In genomic region chr17:35222299-35222698, GRCm38 (mm10) we compare ENCODE assay signal across 9 mouse cellular contexts. TPM values are rescaled to one million over a fixed set of nuclear protein-coding genes. Genes with fewer than 3 reads are reported as not detected.
DNase-seq lines count a peak whose midpoint lies in the region; ATAC-seq and TF ChIP-seq lines count a peak whose summit lies in the region.
"Had no signal": no experiment of that assay in that cellular context is flagged by ENCODE, and none has a peak within 500 bp of the region (broad histone marks: within the 10 kb centered on the region; RNA-seq: fewer than 3 reads in every experiment).

No protein-coding gene starts in this region.

- no peaks in the 10 kb centered on the region for H3K4me1 ChIP-seq in limb, embryonic 11.5 days (ENCODE audit: control insufficient read depth, insufficient read depth, low read length)
- H3K4me1 ChIP-seq in limb, embryonic 10.5 days = peaks cover 12% of the 10 kb centered on the region; the same call in 1 of the 2 replicates
- no peaks in the 10 kb centered on the region for H3K4me1 ChIP-seq in midbrain, postnatal 0 days (ENCODE audit: insufficient read depth, low read length)

- no peaks in the 10 kb centered on the region for H3K27me3 ChIP-seq in limb, embryonic 11.5 days (ENCODE audit: control insufficient read depth, insufficient read depth, low read length)
- H3K27me3 ChIP-seq in limb, embryonic 10.5 days (ENCODE audit: low read depth, poor library complexity, severe bottlenecking) = no peaks in the 10 kb centered on the region
- H3K27me3 ChIP-seq in midbrain, postnatal 0 days (ENCODE audit: insufficient read depth, low read length) = no peaks in the 10 kb centered on the region

- no peaks in the 10 kb centered on the region for H3K9me3 ChIP-seq in limb, embryonic 11.5 days (ENCODE audit: control insufficient read depth, low read length)
- H3K9me3 ChIP-seq in limb, embryonic 10.5 days (replicated peaks) = no peaks in the 10 kb centered on the region
- no peaks in the 10 kb centered on the region for H3K9me3 ChIP-seq in midbrain, postnatal 0 days (ENCODE audit: low read length)

- TF ChIP-seq CTCF in midbrain, postnatal 0 days (IDR thresholded peaks at IDR 0.05) = no peak

- no peak overlapping the region for H3K4me3 ChIP-seq in limb, embryonic 11.5 days (ENCODE audit: low read depth, low read length)
- H3K4me3 ChIP-seq in limb, embryonic 10.5 days = no peak overlapping the region
- no peak overlapping the region for H3K4me3 ChIP-seq in midbrain, postnatal 0 days (ENCODE audit: low read depth, low read length)

- no peak overlapping the region for H3K27ac ChIP-seq in limb, embryonic 11.5 days (replicated peaks; ENCODE audit: low read depth, low read length)
- no peak overlapping the region for H3K27ac ChIP-seq in limb, embryonic 10.5 days
- no peak overlapping the region for H3K27ac ChIP-seq in midbrain, postnatal 0 days (ENCODE audit: low read depth, low read length)
- H3K27ac ChIP-seq: hindbrain, postnatal 0 days had no signal

- no peak for DNase-seq in limb, embryonic 11.5 days (ENCODE audit: low spot score)
- no peak for DNase-seq in limb, embryonic 10.5 days (ENCODE audit: low spot score)
- DNase-seq in lung, postnatal 36 days = peak; percentile 63
- DNase-seq in thymus, postnatal 14 days = peak; percentile 78
- DNase-seq in right cerebral cortex, postnatal 36 days (ENCODE audit: low spot score in 2 of 2) = no peak
- DNase-seq in midbrain, postnatal 0 days (ENCODE audit: low spot score) = no peak

- H3K4me2 ChIP-seq in limb, embryonic 11.5 days (ENCODE audit: low read depth, severe bottlenecking) = no peak overlapping the region
- H3K4me2 ChIP-seq in midbrain, postnatal 0 days (ENCODE audit: low read depth, low read length, poor library complexity, severe bottlenecking) = no peak overlapping the region

- WGBS in limb, embryonic 11.5 days = 86% methylated on average over 6 of the region's 6 CpGs
- 83% methylated on average over 6 of the region's 6 CpGs for WGBS in limb, embryonic 10.5 days
- 78% methylated on average over 6 of the region's 6 CpGs for WGBS in midbrain, postnatal 0 days

- H3K9ac ChIP-seq in limb, embryonic 11.5 days (ENCODE audit: low read length) = peak overlapping the region; percentile 4; the same call in 1 of the 2 replicates
- H3K9ac ChIP-seq in midbrain, postnatal 0 days (replicated peaks; ENCODE audit: low read length, poor library complexity, severe bottlenecking) = no peak overlapping the region

- peaks cover 7% of the 10 kb centered on the region for H3K36me3 ChIP-seq in limb, embryonic 11.5 days (ENCODE audit: control insufficient read depth, insufficient read depth, low read length)
- peaks cover 74% of the 10 kb centered on the region for H3K36me3 ChIP-seq in limb, embryonic 10.5 days
- H3K36me3 ChIP-seq in midbrain, postnatal 0 days (ENCODE audit: insufficient read depth, low read length) = peaks cover 22% of the 10 kb centered on the region

- ATAC-seq in limb, embryonic 11.5 days (ENCODE audit: insufficient number of reproducible peaks, low FRiP score, low TSS enrichment, low read depth) = no peak
- ATAC-seq in hematopoietic stem cell, adult 5-6 weeks (replicated peaks in 1 of 2; ENCODE audit: insufficient read depth in 1 of 2, low FRiP score in 2 of 2, low TSS enrichment in 1 of 2, low read depth in 1 of 2, poor library complexity in 2 of 2, severe bottlenecking in 2 of 2) = peak; percentile 74 to 82
- no peak for ATAC-seq in midbrain, postnatal 0 days (ENCODE audit: low FRiP score)
- ATAC-seq: hindbrain, postnatal 0 days had no signal

RNA-seq across cellular contexts. Expression of gene Gm16181, which starts 1.7 kb away (rescaled TPM):
- not detected in 2 replicates for polyA plus RNA-seq in limb, embryonic 11.5 days (2014; fragmentation: Nextera tagmentation; extraction: Ambion mirVana)
- 0.30 and 0.33 TPM in 2 replicates for polyA plus RNA-seq in limb, embryonic 10.5 days (2016; fragmentation: Nextera tagmentation; extraction: Ambion mirVana)
- total RNA-seq in hematopoietic stem cell, adult 5-6 weeks (2017) = 3.1 TPM in 1 of 2 replicates, not detected in the other
- not detected in 2 replicates for total RNA-seq in midbrain, postnatal 0 days (2014; rRNA removed)
- 0.33 TPM in 1 of 2 replicates, not detected in the other for polyA plus RNA-seq in midbrain, postnatal 0 days (2015; fragmentation: Nextera tagmentation; extraction: Ambion mirVana)
- total RNA-seq: hindbrain, postnatal 0 days; layer of hippocampus, postnatal 25 days had no signal

RNA-seq across cellular contexts. Expression of gene Atp6v1g2, which starts 11.2 kb away (rescaled TPM):
- 3.9 and 5.9 TPM in 2 replicates for polyA plus RNA-seq in limb, embryonic 11.5 days (2014; fragmentation: Nextera tagmentation; extraction: Ambion mirVana)
- polyA plus RNA-seq in limb, embryonic 10.5 days (2016; fragmentation: Nextera tagmentation; extraction: Ambion mirVana) = 4.5 and 5.2 TPM in 2 replicates
- total RNA-seq in hematopoietic stem cell, adult 5-6 weeks (2017) = 3.8 and 5.2 TPM in 2 replicates
- 109 and 117 TPM in 2 replicates for total RNA-seq in midbrain, postnatal 0 days (2014; rRNA removed)
- polyA plus RNA-seq in midbrain, postnatal 0 days (2015; fragmentation: Nextera tagmentation; extraction: Ambion mirVana) = 210 and 232 TPM in 2 replicates

RNA-seq across cellular contexts. Expression of gene Nfkbil1, which starts 13.3 kb away (rescaled TPM):
- 4.0 and 4.6 TPM in 2 replicates for polyA plus RNA-seq in limb, embryonic 11.5 days (2014; fragmentation: Nextera tagmentation; extraction: Ambion mirVana)
- polyA plus RNA-seq in limb, embryonic 10.5 days (2016; fragmentation: Nextera tagmentation; extraction: Ambion mirVana) = 10.7 and 12.1 TPM in 2 replicates
- 4.3 and 15.9 TPM in 2 replicates for total RNA-seq in hematopoietic stem cell, adult 5-6 weeks (2017)
- total RNA-seq in midbrain, postnatal 0 days (2014; rRNA removed) = 17.0 and 18.5 TPM in 2 replicates
- 11.2 and 12.3 TPM in 2 replicates for polyA plus RNA-seq in midbrain, postnatal 0 days (2015; fragmentation: Nextera tagmentation; extraction: Ambion mirVana)

RNA-seq across cellular contexts. Expression of gene Lta, which starts 17.1 kb away (rescaled TPM):
- polyA plus RNA-seq in limb, embryonic 11.5 days (2014; fragmentation: Nextera tagmentation; extraction: Ambion mirVana) = 0.11 and 0.27 TPM in 2 replicates
- polyA plus RNA-seq in limb, embryonic 10.5 days (2016; fragmentation: Nextera tagmentation; extraction: Ambion mirVana) = not detected in 2 replicates
- total RNA-seq in hematopoietic stem cell, adult 5-6 weeks (2017) = not detected in 2 replicates
- total RNA-seq in midbrain, postnatal 0 days (2014; rRNA removed) = 0.49 and 1.2 TPM in 2 replicates
- polyA plus RNA-seq in midbrain, postnatal 0 days (2015; fragmentation: Nextera tagmentation; extraction: Ambion mirVana) = 0.98 and 1.2 TPM in 2 replicates

RNA-seq across cellular contexts. Expression of gene Ddx39b, which starts 19.2 kb away (rescaled TPM):
- 739 and 748 TPM in 2 replicates for polyA plus RNA-seq in limb, embryonic 11.5 days (2014; fragmentation: Nextera tagmentation; extraction: Ambion mirVana)
- 749 and 792 TPM in 2 replicates for polyA plus RNA-seq in limb, embryonic 10.5 days (2016; fragmentation: Nextera tagmentation; extraction: Ambion mirVana)
- total RNA-seq in hematopoietic stem cell, adult 5-6 weeks (2017) = 207 and 226 TPM in 2 replicates
- 261 and 288 TPM in 2 replicates for total RNA-seq in midbrain, postnatal 0 days (2014; rRNA removed)
- 320 and 329 TPM in 2 replicates for polyA plus RNA-seq in midbrain, postnatal 0 days (2015; fragmentation: Nextera tagmentation; extraction: Ambion mirVana)

Comparison
In these comparisons a context has a peak if more than half of its experiments do, and no peak if none do; other contexts are left out.
1. ATAC-seq: peak in hematopoietic stem cell, adult 5-6 weeks (2 of 2); none in limb, embryonic 11.5 days (single experiment) and midbrain, postnatal 0 days (single experiment).
2. DNase-seq: peak in lung, postnatal 36 days (single experiment) and thymus, postnatal 14 days (single experiment); none in limb, embryonic 11.5 days (single experiment), limb, embryonic 10.5 days (single experiment), right cerebral cortex, postnatal 36 days (0 of 2) and midbrain, postnatal 0 days (single experiment).
3. RNA of gene Atp6v1g2, which starts 11.2 kb away (polyA plus RNA-seq): 210 to 232 TPM in midbrain, postnatal 0 days; 3.9 to 5.9 TPM in limb, embryonic 11.5 days and 4.5 to 5.2 TPM in limb, embryonic 10.5 days; every median in the first group is over 10 times any median in the second.